11 mouse cellular contexts compared by ENCODE assay signal in the genomic region with DNA sequence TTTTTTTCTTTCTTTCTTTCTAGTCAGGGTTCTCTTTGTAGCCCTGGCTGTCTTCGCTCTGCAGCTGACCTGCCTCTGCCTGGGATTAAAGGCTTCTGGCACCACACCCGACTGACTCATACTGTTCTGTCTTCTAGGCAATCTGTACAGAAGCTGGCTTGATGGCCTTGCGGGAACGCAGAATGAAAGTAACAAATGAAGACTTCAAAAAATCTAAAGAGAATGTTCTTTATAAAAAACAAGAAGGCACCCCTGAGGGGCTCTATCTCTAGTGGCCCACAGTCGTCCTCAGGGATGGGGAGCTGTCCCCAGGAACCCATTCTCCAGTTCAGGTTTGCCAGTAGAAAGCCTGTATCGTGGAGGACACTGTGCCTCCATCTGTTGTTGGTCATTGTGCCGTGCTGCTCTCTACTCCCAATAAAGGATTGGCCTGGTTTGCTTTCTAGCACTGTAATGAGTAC. TPM values are rescaled to one million over a fixed set of nuclear protein-coding genes. Genes with fewer than 3 reads are reported as not detected.
DNase-seq lines count a peak whose midpoint lies in the region; ATAC-seq and TF ChIP-seq lines count a peak whose summit lies in the region.
"Had no signal": no experiment of that assay in that cellular context is flagged by ENCODE, and none has a peak within 500 bp of the region (broad histone marks: within the 10 kb centered on the region; RNA-seq: fewer than 3 reads in every experiment).

No protein-coding gene starts in this region.

- peak; percentile 46; the same call in 1 of the 2 replicates for ATAC-seq in cerebellum, adult (ENCODE audit: insufficient number of reproducible peaks, low FRiP score, low TSS enrichment)
- no peak for ATAC-seq in megakaryocyte progenitor cell, adult 5-6 weeks (replicated peaks; ENCODE audit: poor library complexity)
- ATAC-seq: Patski had no signal

- TF ChIP-seq POLR2A in testis, adult 2 months (IDR thresholded peaks at IDR 0.05; ENCODE audit: control insufficient read depth, low read depth, low read length), result no peak

- peaks cover 1% of the 10 kb centered on the region for H3K36me3 ChIP-seq in testis, adult 2 months (ENCODE audit: control insufficient read depth, insufficient read depth, low read length)

- TF ChIP-seq CTCF in testis, adult 2 months (IDR thresholded peaks at IDR 0.05; ENCODE audit: control insufficient read depth, insufficient read depth, insufficient replicate concordance, low read depth, low read length), result no peak

- H3K4me1 ChIP-seq in testis, adult 2 months (ENCODE audit: control insufficient read depth, insufficient read depth, low read length), result no peaks in the 10 kb centered on the region
- H3K4me1 ChIP-seq: forebrain, embryonic 10.5 days had no signal

- no peak for DNase-seq in cerebellum, postnatal 4 days (ENCODE audit: low spot score in 2 of 2)
- no peak for DNase-seq in testis, postnatal 10 days (ENCODE audit: low spot score)
- DNase-seq in gastrocnemius, postnatal 10 days, result peak; percentile 54
- DNase-seq in testis, postnatal 14 days (ENCODE audit: low spot score), result peak; percentile 68
- no peak for DNase-seq in kidney, adult 11 months
- DNase-seq: liver, embryonic 13.5 days had no signal

- peak overlapping the region; percentile 37; the same call in 1 of the 2 replicates for H3K27ac ChIP-seq in testis, adult 2 months (ENCODE audit: control insufficient read depth, insufficient read depth, low read depth, low read length)
- H3K27ac ChIP-seq: forebrain, embryonic 10.5 days; liver, embryonic 13.5 days had no signal

- H3K27me3 ChIP-seq in testis, adult 2 months (ENCODE audit: control insufficient read depth, insufficient read depth, low read length), result no peaks in the 10 kb centered on the region
- H3K27me3 ChIP-seq: liver, embryonic 13.5 days; Patski had no signal

- no peak overlapping the region for H3K4me3 ChIP-seq in testis, adult 2 months (ENCODE audit: control insufficient read depth, low read depth, low read length)
- H3K4me3 ChIP-seq: forebrain, embryonic 10.5 days; liver, embryonic 13.5 days had no signal

RNA-seq across cellular contexts. Expression of a gene that starts 13.0 kb away (rescaled TPM):
- polyA plus RNA-seq in testis, adult 2 months (2012; rRNA removed), result 31.7 and 33.7 TPM in 2 replicates
- total RNA-seq in gastrocnemius, postnatal 10 days (2021), result 100 to 1,000 TPM; 168 to 201 TPM
- total RNA-seq in megakaryocyte progenitor cell, adult 5-6 weeks (2015), result 236 and 253 TPM in 2 replicates
- 265 and 368 TPM in 2 replicates for total RNA-seq in megakaryocyte progenitor cell, adult 5-6 weeks (2017)

RNA-seq across cellular contexts. Expression of a gene that starts 36.5 kb away (rescaled TPM):
- 7.0 and 8.1 TPM in 2 replicates for polyA plus RNA-seq in testis, adult 2 months (2012; rRNA removed)
- 10 to 100 TPM; 11.1 to 11.2 TPM for total RNA-seq in gastrocnemius, postnatal 10 days (2021)
- total RNA-seq in megakaryocyte progenitor cell, adult 5-6 weeks (2015), result 5.9 and 6.5 TPM in 2 replicates
- total RNA-seq in megakaryocyte progenitor cell, adult 5-6 weeks (2017), result 24.0 and 29.9 TPM in 2 replicates

Comparison
In these comparisons a context has a peak if more than half of its experiments do, and no peak if none do; other contexts are left out.
1. DNase-seq: peak in gastrocnemius, postnatal 10 days (single experiment) and testis, postnatal 14 days (single experiment); none in cerebellum, postnatal 4 days (0 of 2), testis, postnatal 10 days (single experiment) and kidney, adult 11 months (single experiment).